Mouse (Mus musculus) layer of hippocampus, adult 9-10 months (tissue): ENCODE measurements around the gene Tfam.

Experiments used
- DNase-seq: peaks from one replicate; pipeline ENCODE4 v3.0.0; 2022; ENCODE audit warnings: low spot score

The Tfam gene

GRCm38 (mm10) chr10:71223101-71223500, 15.0 kb downstream of the Tfam start:
- no peak for DNase-seq

DNA sequence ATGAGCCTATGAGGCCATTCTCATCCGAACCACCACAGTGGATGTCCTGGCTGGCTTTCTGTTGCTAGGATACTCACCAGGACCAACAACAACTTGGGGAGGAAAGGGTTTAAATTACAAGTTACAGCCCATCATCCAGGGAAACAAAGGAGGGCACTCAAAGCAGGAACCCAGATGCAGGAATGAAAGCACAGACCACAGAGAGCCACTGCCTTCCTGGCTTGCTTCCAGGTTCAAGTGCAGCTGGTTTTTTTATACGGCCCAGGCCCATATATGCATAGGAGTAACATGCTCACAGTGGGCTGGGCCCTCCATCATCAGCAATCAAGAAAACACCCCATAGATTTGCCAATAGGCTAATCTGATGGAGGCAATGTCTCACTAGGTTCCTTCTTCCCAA, 15.4 kb downstream of the Tfam start:
- DNase-seq = no peak

GRCm38 (mm10) chr10:71218228-71218892, 19.7 kb downstream of the Tfam start:
- DNase-seq = peak; percentile 82

- DNase-seq = no peak
Observed at GRCm38 (mm10) chr10:71215996-71216395, 22.1 kb downstream of the Tfam start.

GRCm38 (mm10) chr10:71201512-71201911, 36.6 kb downstream of the Tfam start:
- no peak for DNase-seq

- peak; percentile 17 for DNase-seq
Observed at GRCm38 (mm10) chr10:71200964-71201363, 37.1 kb downstream of the Tfam start.

- DNase-seq = no peak
Observed at GRCm38 (mm10) chr10:71198676-71199075, 39.4 kb downstream of the Tfam start.

- DNase-seq = no peak
Observed at GRCm38 (mm10) chr10:71197036-71197785, 40.9 kb downstream of the Tfam start.

- DNase-seq = no peak
Observed at GRCm38 (mm10) chr10:71195501-71195900, 42.6 kb downstream of the Tfam start.

DNA sequence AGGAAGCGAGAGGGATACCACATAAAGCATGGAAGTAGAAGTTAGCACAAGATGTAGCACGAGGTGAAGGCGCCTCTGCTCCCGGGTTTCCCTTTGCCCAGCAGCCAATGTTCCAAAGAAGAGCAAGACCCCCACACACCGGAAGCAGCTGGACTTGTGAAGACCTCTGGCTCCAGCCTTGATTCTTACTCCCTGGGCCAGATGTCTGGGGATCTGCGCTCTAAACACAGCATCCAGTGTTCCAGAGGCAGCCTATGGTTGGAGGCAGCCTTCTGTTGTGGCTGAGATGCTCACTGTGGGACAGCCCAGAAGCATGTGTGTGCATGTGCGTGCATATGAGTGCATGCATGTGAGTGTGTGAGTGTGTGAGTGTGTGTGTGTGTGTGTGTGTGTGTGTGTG, 43.4 kb downstream of the Tfam start:
- no peak for DNase-seq

GRCm38 (mm10) chr10:71193319-71193718, 44.8 kb downstream of the Tfam start:
- DNase-seq = no peak

DNA sequence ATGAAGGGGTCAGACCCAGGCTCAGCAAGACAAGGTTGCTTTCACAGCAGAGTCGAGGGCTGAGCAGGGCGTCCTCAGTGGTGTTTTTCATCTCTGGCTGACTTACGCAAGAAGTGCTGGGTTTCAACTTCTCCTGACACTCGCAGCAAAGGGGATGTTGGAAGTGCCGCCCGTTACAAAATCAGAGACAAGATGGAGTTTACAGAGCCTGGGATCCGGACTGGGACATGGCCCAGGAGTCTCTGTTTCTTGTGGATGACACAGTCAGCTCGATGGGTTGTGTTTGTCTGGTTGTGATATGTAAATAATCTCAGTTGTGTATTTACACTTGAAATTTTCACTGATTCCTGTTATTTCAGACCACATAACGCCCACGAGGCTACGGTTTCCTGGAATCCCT, 45.2 kb downstream of the Tfam start:
- no peak for DNase-seq

- DNase-seq = no peak
Observed at GRCm38 (mm10) chr10:71188681-71189080, 49.4 kb downstream of the Tfam start.

GRCm38 (mm10) chr10:71185059-71185458, 53.0 kb downstream of the Tfam start:
- no peak for DNase-seq

GRCm38 (mm10) chr10:71183339-71184031, 54.6 kb downstream of the Tfam start:
- no peak for DNase-seq

DNA sequence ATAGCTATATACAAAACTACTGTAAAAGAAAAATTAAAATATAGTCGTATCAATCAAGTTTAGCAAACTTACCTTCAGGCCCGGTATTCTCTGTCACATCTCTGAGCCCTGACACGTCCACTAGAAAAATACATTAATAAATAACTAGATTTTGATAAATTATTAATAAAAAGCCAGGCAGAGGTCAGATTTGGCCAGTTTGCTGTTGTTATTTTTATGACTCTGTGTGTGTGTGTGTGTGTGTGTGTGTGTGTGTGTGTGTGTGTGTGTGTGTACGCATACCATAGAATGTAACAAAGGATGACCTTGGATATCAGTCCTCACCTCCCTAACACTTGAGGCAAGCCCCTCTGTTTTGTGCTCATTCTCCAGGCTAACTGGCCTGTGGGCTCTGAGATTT, 56.1 kb downstream of the Tfam start:
- DNase-seq = no peak

GRCm38 (mm10) chr10:71181091-71181490, 57.0 kb downstream of the Tfam start:
- no peak for DNase-seq

GRCm38 (mm10) chr10:71180057-71180456, 58.0 kb downstream of the Tfam start:
- DNase-seq = no peak

DNA sequence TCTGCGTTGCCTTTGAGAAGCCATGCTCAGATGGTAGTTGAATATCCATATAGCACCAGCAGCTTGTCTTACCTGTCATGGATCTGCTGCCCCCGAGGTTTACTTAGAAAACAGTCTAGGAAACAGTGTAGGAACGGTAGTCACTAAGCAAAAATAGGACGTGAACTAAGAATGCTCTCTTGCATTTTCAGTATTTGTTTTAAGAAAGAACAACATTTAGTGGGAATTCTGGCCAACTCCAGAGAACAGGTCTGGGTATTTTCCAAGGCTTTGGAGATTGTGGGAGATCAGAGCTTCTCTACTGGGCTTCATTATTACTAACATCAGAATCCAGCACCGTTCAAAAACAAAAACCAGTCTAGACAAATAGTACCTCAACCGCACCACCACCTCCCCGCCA, 60.9 kb downstream of the Tfam start:
- DNase-seq = no peak

GRCm38 (mm10) chr10:71176341-71176740, 61.7 kb downstream of the Tfam start:
- DNase-seq = no peak
